Mouse (Mus musculus) heart, adult 2 months (tissue): ENCODE results near the gene Usb1.

ENCODE experiments used
- CTCF ChIP-seq: fragments of 200-600 bp; IDR thresholded peaks from 2 replicates; pipeline ENCODE4 v1.8.1; 2022; ENCODE audit warnings: antibody characterized with exemption, mild to moderate bottlenecking, moderate library complexity
- EP300 ChIP-seq: fragments of 200-500 bp; IDR thresholded peaks from 2 replicates; pipeline ENCODE4 v1.6.1; 2011; ENCODE audit warnings: low read depth, low read length, control low read depth; ENCODE audit not compliant: insufficient read depth

GRCm38 (mm10) chr8:95395186-95395918, 63.3 kb downstream of the Usb1 start:
- no peak for TF ChIP-seq EP300
- TF ChIP-seq CTCF, result no peak
